Mouse (Mus musculus): ENCODE measurements around the gene Gm2016.
"Not testable (repeated sequence)": the region's sequence is repeated elsewhere in the genome, so short reads cannot be mapped to it uniquely, and the experiment has no call there.

Gm2016 gene

GRCm38 (mm10) chr12:87873772-87874171, at the start of gene Gm2016:
Gene Gm2016, plus strand, starts transcription at chr12:87874072.
- DNase-seq (ENCODE audit: low read depth) = not testable (repeated sequence)

GRCm38 (mm10) chr12:87842239-87842638, 31.6 kb upstream of the Gm2016 start, which contains the start of gene Gm2001:
Gene Gm2001, minus strand, starts transcription at chr12:87842339.
- DNase-seq (ENCODE audit: low read depth) = not testable (repeated sequence)

GRCm38 (mm10) chr12:87850657-87851056, 23.2 kb upstream of the Gm2016 start:
- not testable (repeated sequence) for DNase-seq (ENCODE audit: low read depth)

- DNase-seq (ENCODE audit: low read depth) = not testable (repeated sequence)
These were observed 17.8 kb upstream of the Gm2016 start for GRCm38 (mm10) chr12:87856067-87856466.

GRCm38 (mm10) chr12:87861740-87862692, 11.9 kb upstream of the Gm2016 start:
- DNase-seq (ENCODE audit: low read depth) = not testable (repeated sequence)

- not testable (repeated sequence) for DNase-seq (ENCODE audit: low read depth)
These were observed 10.2 kb upstream of the Gm2016 start for GRCm38 (mm10) chr12:87863638-87864037.

- not testable (repeated sequence) for DNase-seq (ENCODE audit: low read depth)
These were observed 9.8 kb upstream of the Gm2016 start for GRCm38 (mm10) chr12:87864048-87864447.

- not testable (repeated sequence) for DNase-seq (ENCODE audit: low read depth)
These were observed 21.2 kb downstream of the Gm2016 start, which contains the start of gene Gm2022 for GRCm38 (mm10) chr12:87895070-87895469. Gene Gm2022, plus strand, starts transcription at chr12:87895370.

- DNase-seq (ENCODE audit: low read depth) = not testable (repeated sequence)
These were observed 45.8 kb downstream of the Gm2016 start, which contains the start of gene Gm2035 for GRCm38 (mm10) chr12:87919721-87920120. Gene Gm2035, minus strand, starts transcription at chr12:87919857.

All from naive thymus-derived CD4-positive, alpha-beta T cell, adult 2 months (primary cell).